In the genomic region with DNA sequence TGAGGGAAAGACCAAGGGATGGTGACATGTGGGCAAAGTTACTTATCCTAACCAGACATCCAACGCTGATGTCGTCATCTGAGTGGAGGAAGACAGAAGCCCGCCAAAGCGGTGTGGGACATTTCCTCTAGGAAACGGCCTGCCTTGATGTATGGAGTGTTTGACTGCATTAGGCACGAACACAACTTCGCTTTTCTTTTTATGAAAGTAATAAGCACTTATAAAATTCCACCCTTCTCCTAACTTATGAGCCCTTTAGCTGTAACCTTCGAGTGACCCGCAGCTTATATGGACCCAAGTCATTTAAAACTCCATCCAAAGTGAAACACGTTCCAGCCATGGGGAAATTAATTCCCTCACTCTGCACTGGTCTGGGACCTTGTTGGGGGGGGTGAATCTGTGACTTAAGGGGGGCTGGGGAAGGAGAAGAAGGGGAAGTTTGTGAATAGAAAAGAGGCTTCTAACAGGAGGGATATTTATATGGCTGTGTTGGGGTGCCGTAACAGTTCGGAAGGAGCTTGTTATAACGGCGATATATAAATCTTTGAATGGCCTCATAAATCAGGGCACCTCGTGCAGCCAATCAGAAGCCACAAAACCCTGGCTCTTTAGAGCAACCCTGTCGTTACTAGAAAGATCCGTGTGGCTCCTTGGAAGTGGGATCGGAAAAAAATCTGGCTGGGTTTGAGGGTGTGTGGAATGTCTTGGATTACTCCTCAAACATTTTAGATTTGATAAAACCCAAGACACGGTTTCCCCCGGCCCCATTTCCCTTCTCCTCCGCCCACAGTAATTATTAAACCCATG, we compare ENCODE assay signal across 26 mouse cellular contexts.
DNase-seq lines count a peak whose midpoint lies in the region; ATAC-seq lines count a peak whose summit lies in the region.
"Had no signal": no experiment of that assay in that cellular context is flagged by ENCODE, and none has a peak within 500 bp of the region (broad histone marks: within the 10 kb centered on the region; RNA-seq: fewer than 3 reads in every experiment).

No protein-coding gene starts in this region.

- peaks cover 27% of the 10 kb centered on the region for H3K4me1 ChIP-seq in lung, embryonic 15.5 days
- no peaks in the 10 kb centered on the region for H3K4me1 ChIP-seq in embryonic facial prominence, embryonic 14.5 days (ENCODE audit: control insufficient read depth, insufficient read depth, low read length)
- peaks cover 27% of the 10 kb centered on the region for H3K4me1 ChIP-seq in limb, embryonic 13.5 days
- H3K4me1 ChIP-seq in forebrain, embryonic 13.5 days, result no peaks in the 10 kb centered on the region
- H3K4me1 ChIP-seq: liver, embryonic 12.5 days; neural tube, embryonic 12.5 days had no signal

- 26% methylated on average over 21 of the region's 21 CpGs for WGBS in lung, embryonic 15.5 days
- whole genome bisulfite sequencing in embryonic facial prominence, embryonic 14.5 days, result 44% methylated on average over 21 of the region's 21 CpGs
- WGBS in limb, embryonic 13.5 days, result 19% methylated on average over 21 of the region's 21 CpGs
- WGBS in forebrain, embryonic 13.5 days, result 85% methylated on average over 21 of the region's 21 CpGs

- no peak overlapping the region for H3K9ac ChIP-seq in lung, embryonic 15.5 days
- H3K9ac ChIP-seq in embryonic facial prominence, embryonic 14.5 days (ENCODE audit: low read depth, low read length), result no peak overlapping the region
- H3K9ac ChIP-seq in limb, embryonic 13.5 days, result no peak overlapping the region
- no peak overlapping the region for H3K9ac ChIP-seq in forebrain, embryonic 13.5 days
- H3K9ac ChIP-seq: heart, embryonic 12.5 days; hindbrain, embryonic 14.5 days; kidney, embryonic 15.5 days; liver, embryonic 12.5 days; liver, postnatal 0 days; neural tube, embryonic 12.5 days had no signal

- DNase-seq in lung, adult 18-20 months, result no peak
- DNase-seq in embryonic facial prominence, embryonic 14.5 days (ENCODE audit: low spot score), result peak; percentile 91
- DNase-seq in forelimb bud, embryonic 11.5 days (ENCODE audit: low read depth, low spot score), result peak; percentile 83
- DNase-seq in heart, postnatal 25 days (ENCODE audit: low spot score), result no peak
- DNase-seq in spleen, adult 18-20 months, result no peak
- DNase-seq: adrenal gland, postnatal 25 days; cerebellum, adult 11-12 months; cerebellum, adult 9-11 months; gastrocnemius, postnatal 36 days; heart, adult 18-20 months; kidney, adult 11 months; kidney, postnatal 36 days; liver, postnatal 0 days had no signal

- no peaks in the 10 kb centered on the region for H3K36me3 ChIP-seq in lung, embryonic 15.5 days
- H3K36me3 ChIP-seq in embryonic facial prominence, embryonic 14.5 days (ENCODE audit: control insufficient read depth, insufficient read depth, low read length), result no peaks in the 10 kb centered on the region
- H3K36me3 ChIP-seq in limb, embryonic 13.5 days, result no peaks in the 10 kb centered on the region
- H3K36me3 ChIP-seq in forebrain, embryonic 13.5 days (ENCODE audit: poor library complexity, severe bottlenecking), result no peaks in the 10 kb centered on the region
- H3K36me3 ChIP-seq: heart, embryonic 12.5 days; kidney, embryonic 15.5 days; liver, embryonic 12.5 days; neural tube, embryonic 12.5 days had no signal

- H3K27me3 ChIP-seq in lung, embryonic 15.5 days, result no peaks in the 10 kb centered on the region
- H3K27me3 ChIP-seq in embryonic facial prominence, embryonic 14.5 days (replicated peaks; ENCODE audit: control insufficient read depth, insufficient read depth, low read length), result no peaks in the 10 kb centered on the region
- peaks cover 73% of the 10 kb centered on the region for H3K27me3 ChIP-seq in limb, embryonic 13.5 days
- no peaks in the 10 kb centered on the region for H3K27me3 ChIP-seq in forebrain, embryonic 13.5 days
- H3K27me3 ChIP-seq: heart, embryonic 12.5 days; liver, embryonic 12.5 days; neural tube, embryonic 12.5 days had no signal

- peak overlapping the region; percentile 68 for H3K27ac ChIP-seq in lung, embryonic 15.5 days
- H3K27ac ChIP-seq in embryonic facial prominence, embryonic 14.5 days (replicated peaks; ENCODE audit: low read depth, low read length), result peak overlapping the region; percentile 53
- H3K27ac ChIP-seq in limb, embryonic 13.5 days, result peak overlapping the region; percentile 78
- no peak overlapping the region for H3K27ac ChIP-seq in forebrain, embryonic 13.5 days
- H3K27ac ChIP-seq: hindbrain, embryonic 14.5 days; kidney, embryonic 15.5 days; layer of hippocampus, adult 2 months; liver, embryonic 12.5 days; neural tube, embryonic 12.5 days had no signal

- peak overlapping the region; percentile 38 for H3K4me2 ChIP-seq in lung, embryonic 15.5 days
- peak overlapping the region; percentile 7 for H3K4me2 ChIP-seq in embryonic facial prominence, embryonic 14.5 days (ENCODE audit: low read depth, low read length)
- peak overlapping the region; percentile 48 for H3K4me2 ChIP-seq in limb, embryonic 13.5 days (replicated peaks)
- no peak overlapping the region for H3K4me2 ChIP-seq in forebrain, embryonic 13.5 days
- H3K4me2 ChIP-seq: heart, embryonic 12.5 days; hindbrain, embryonic 14.5 days; kidney, embryonic 15.5 days; liver, embryonic 12.5 days; midbrain, embryonic 11.5 days; neural tube, embryonic 12.5 days had no signal

- peak; percentile 64; the same call in 1 of the 2 replicates for ATAC-seq in lung, embryonic 15.5 days (ENCODE audit: borderline replicate concordance, extremely low read depth, low FRiP score, low TSS enrichment)
- peak; percentile 79 for ATAC-seq in embryonic facial prominence, embryonic 14.5 days (ENCODE audit: low read depth)
- ATAC-seq in limb, embryonic 13.5 days (ENCODE audit: low FRiP score, low read depth), result peak; percentile 86
- no peak for ATAC-seq in forebrain, embryonic 13.5 days
- ATAC-seq: CD4-positive, CD25-positive, alpha-beta regulatory T cell, adult 4 months; inflammation-experienced regulatory T-cells, adult 6 months; liver, embryonic 12.5 days; liver, postnatal 0 days; midbrain, embryonic 16.5 days had no signal

- H3K4me3 ChIP-seq in lung, embryonic 15.5 days, result no peak overlapping the region
- no peak overlapping the region for H3K4me3 ChIP-seq in embryonic facial prominence, embryonic 14.5 days (ENCODE audit: low read depth, low read length)
- H3K4me3 ChIP-seq in limb, embryonic 13.5 days, result no peak overlapping the region
- no peak overlapping the region for H3K4me3 ChIP-seq in forebrain, embryonic 13.5 days
- H3K4me3 ChIP-seq: heart, embryonic 12.5 days; kidney, embryonic 15.5 days; layer of hippocampus, adult 2 months; liver, embryonic 12.5 days; neural tube, embryonic 12.5 days had no signal

- H3K9me3 ChIP-seq in lung, embryonic 15.5 days, result no peaks in the 10 kb centered on the region
- H3K9me3 ChIP-seq in embryonic facial prominence, embryonic 14.5 days (ENCODE audit: control insufficient read depth, low read length), result no peaks in the 10 kb centered on the region
- H3K9me3 ChIP-seq in limb, embryonic 13.5 days, result no peaks in the 10 kb centered on the region
- H3K9me3 ChIP-seq in forebrain, embryonic 13.5 days (replicated peaks), result no peaks in the 10 kb centered on the region
- H3K9me3 ChIP-seq: heart, embryonic 12.5 days; kidney, embryonic 15.5 days; liver, embryonic 12.5 days; neural tube, embryonic 12.5 days had no signal

- intact Hi-C loops in heart, postnatal 25 days (cut with DNase I), result no loop called here

Comparison
In these comparisons a context has a peak if more than half of its experiments do, and no peak if none do; other contexts are left out.
1. DNase-seq: peak in embryonic facial prominence, embryonic 14.5 days (single experiment) and forelimb bud, embryonic 11.5 days (single experiment); none in lung, adult 18-20 months (0 of 2), heart, postnatal 25 days (single experiment) and spleen, adult 18-20 months (0 of 2).